Mouse (Mus musculus): Measurements from ENCODE around the gene Ndufv1.

DNA sequence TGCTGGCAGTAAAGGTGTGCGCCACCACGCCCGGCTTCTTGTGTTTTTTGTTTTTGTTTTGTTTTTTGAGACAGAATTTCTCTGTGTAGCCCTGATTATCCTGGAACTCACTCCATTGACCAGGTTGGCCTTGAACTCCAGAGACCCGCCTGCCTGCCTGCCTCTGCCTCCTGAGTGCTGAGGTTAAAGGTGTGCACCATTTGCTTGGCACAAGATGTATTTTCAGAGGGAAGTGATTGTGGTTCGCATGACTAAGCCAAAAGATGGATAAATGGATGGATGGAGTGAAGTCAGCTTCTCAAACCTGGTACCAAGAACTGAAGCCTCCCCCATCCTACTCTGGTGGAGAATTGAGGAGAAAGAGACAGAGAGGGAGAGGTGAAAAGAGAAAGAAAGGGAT, 42.0 kb upstream of the Ndufv1 start:
- TF ChIP-seq CTCF (IDR thresholded peaks at IDR 0.05; ENCODE audit: borderline replicate concordance, control insufficient read depth, extremely low read depth, insufficient read depth, low read length, poor library complexity): no peak
- TF ChIP-seq POLR2A (IDR thresholded peaks at IDR 0.05; ENCODE audit: control insufficient read depth, extremely low read depth, insufficient read depth, low read length, poor library complexity): no peak

Measured in thymus, adult 2 months (tissue).